Mouse (Mus musculus) intestine, embryonic 14.5 days (tissue): ENCODE data around the gene Kctd7. TPM values are rescaled to one million over a fixed set of nuclear protein-coding genes. Genes with fewer than 3 reads are reported as not detected.

Experiments used
- ATAC-seq: fragments of 200-750 bp; cut with Nextera tagmentation; replicated peaks from 2 replicates; pipeline ENCODE4 v1.8.0; 2017; ENCODE audit warnings: low read depth, moderate number of reproducible peaks, moderate TSS enrichment, moderate library complexity; ENCODE audit not compliant: low FRiP score, low TSS enrichment
- DNase-seq: peaks from one replicate; pipeline ENCODE4 v3.0.0-alpha.2; 2018; ENCODE audit warnings: low spot score
- H3K27ac ChIP-seq: fragments of 300-500 bp; sonication (generic); 2 replicates; pipeline ENCODE4 v1.5.1; 2014; ENCODE audit warnings: low read depth, mild to moderate bottlenecking, control low read depth
- H3K27me3 ChIP-seq: fragments of 300-500 bp; sonication (generic); replicated peaks from 2 replicates; pipeline ENCODE4 v1.6.1; 2014; ENCODE audit warnings: low read length, control low read depth; ENCODE audit not compliant: control insufficient read depth, insufficient read depth
- H3K36me3 ChIP-seq: fragments of 300-500 bp; sonication (generic); 2 replicates; pipeline ENCODE4 v1.6.1; 2014; ENCODE audit warnings: low read length, control low read depth; ENCODE audit not compliant: control insufficient read depth, insufficient read depth
- H3K4me1 ChIP-seq: fragments of 300-500 bp; sonication (generic); replicated peaks from 2 replicates; pipeline ENCODE4 v1.6.1; 2014; ENCODE audit warnings: low read length, control low read depth, mixed read lengths; ENCODE audit not compliant: control insufficient read depth, insufficient read depth
- H3K4me2 ChIP-seq: fragments of 300-500 bp; sonication (generic); 2 replicates; pipeline ENCODE4 v1.6.1; 2014; ENCODE audit warnings: low read length
- H3K4me3 ChIP-seq: fragments of 300-500 bp; sonication (generic); 2 replicates; pipeline ENCODE4 v1.5.1; 2014; ENCODE audit warnings: low read depth, low read length, control low read depth, mixed read lengths
- H3K9ac ChIP-seq: fragments of 300-500 bp; sonication (generic); 2 replicates; pipeline ENCODE4 v1.6.1; 2014; ENCODE audit warnings: mild to moderate bottlenecking, low read length
- H3K9me3 ChIP-seq: fragments of 300-500 bp; sonication (generic); 2 replicates; pipeline ENCODE4 v1.6.1; 2016; ENCODE audit warnings: low read length, control low read depth; ENCODE audit not compliant: control insufficient read depth
- WGBS: fragments of 180-500 bp; shearing (Covaris S2); extraction: QIAGEN DNeasy Blood & Tissue Kit; methylation state at CpG from one replicate; pipeline ENCODE4 v1.1.7; 2014; 5-methylcytosine and 5-hydroxymethylcytosine counted together
- polyA plus RNA-seq: library from polyadenylated mRNA; unstranded; fragments of >200 nt; fragmentation: Nextera tagmentation; extraction: Ambion mirVana; gene quantifications from 2 replicates; pipeline ENCODE4 v1.2.1, GENCODE M21; 2014

Gene Kctd7
- polyA plus RNA-seq, 1 experiment from 2014 or later = 5.5 TPM

GRCm38 (mm10) chr5:130129524-130129793 is 15.2 kb upstream of the Kctd7 start:
- peaks cover 11% of the 10 kb centered on the region; the same call in 1 of the 2 replicates for H3K36me3 ChIP-seq
- H3K4me1 ChIP-seq = no peaks in the 10 kb centered on the region
- H3K9ac ChIP-seq = no peak overlapping the region
- H3K9me3 ChIP-seq = no peaks in the 10 kb centered on the region
- ATAC-seq = no peak
- no peaks in the 10 kb centered on the region for H3K27me3 ChIP-seq
- DNase-seq = no peak
- H3K4me3 ChIP-seq = no peak overlapping the region
- WGBS = 83% methylated on average over 5 of the region's 5 CpGs
- H3K4me2 ChIP-seq = no peak overlapping the region
- no peak overlapping the region for H3K27ac ChIP-seq

GRCm38 (mm10) chr5:130136597-130136996 is 8.1 kb upstream of the Kctd7 start:
- DNase-seq = no peak
- H3K4me3 ChIP-seq = no peak overlapping the region
- ATAC-seq = no peak
- H3K27me3 ChIP-seq = no peaks in the 10 kb centered on the region
- no peaks in the 10 kb centered on the region for H3K4me1 ChIP-seq
- H3K9ac ChIP-seq = no peak overlapping the region
- WGBS = 88% methylated on average over 13 of the region's 13 CpGs
- H3K36me3 ChIP-seq = peaks cover 12% of the 10 kb centered on the region; the same call in 1 of the 2 replicates
- no peaks in the 10 kb centered on the region for H3K9me3 ChIP-seq
- no peak overlapping the region for H3K4me2 ChIP-seq
- H3K27ac ChIP-seq = no peak overlapping the region

- Histone ChIP-seq H3K27ac (no peak overlapping the region), H3K4me2 (no peak overlapping the region), H3K36me3 (peaks cover 12% of the 10 kb centered on the region; the same call in 1 of the 2 replicates), H3K4me3 (no peak overlapping the region), H3K9ac (no peak overlapping the region), H3K9me3 (no peaks in the 10 kb centered on the region), H3K4me1 (no peaks in the 10 kb centered on the region), H3K27me3 (no peaks in the 10 kb centered on the region)
- peak; percentile 93 for DNase-seq
- no peak for ATAC-seq
- WGBS = 24% methylated on average over 8 of the region's 8 CpGs
These were observed 5.3 kb upstream of the Kctd7 start for GRCm38 (mm10) chr5:130139393-130139792.

- Histone ChIP-seq H3K9me3 (no peaks in the 10 kb centered on the region), H3K27me3 (no peaks in the 10 kb centered on the region), H3K27ac (no peak overlapping the region), H3K9ac (no peak overlapping the region), H3K4me2 (no peak overlapping the region), H3K4me1 (peaks cover 5% of the 10 kb centered on the region), H3K4me3 (no peak overlapping the region), H3K36me3 (0 out of 2 replicates have a peak, but pooled peaks cover 3% of the 10 kb centered on the region)
- no peak for ATAC-seq
- DNase-seq = no peak
- 90% methylated on average over 5 of the region's 5 CpGs for WGBS
These were observed 3.5 kb upstream of the Kctd7 start for GRCm38 (mm10) chr5:130141138-130141537.

DNA sequence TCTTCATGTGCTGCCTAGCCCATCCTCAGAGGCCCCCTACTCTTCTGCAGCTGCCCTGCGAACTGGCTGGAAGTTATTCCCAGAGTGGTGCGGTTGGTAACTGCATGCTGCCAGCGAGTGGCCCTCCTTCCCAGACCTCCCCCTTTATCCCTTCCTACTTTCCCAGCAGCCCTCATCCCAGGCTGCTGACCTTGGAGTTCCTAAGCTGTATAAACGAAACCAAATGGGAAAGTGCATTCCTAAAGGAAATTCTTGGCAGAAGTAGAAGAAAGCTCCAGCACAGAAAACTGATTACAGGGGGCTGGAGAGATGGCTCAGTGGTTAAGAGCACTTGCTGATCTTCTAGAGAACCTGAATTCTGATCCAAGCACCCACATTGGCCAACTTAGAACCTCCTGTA is 2.6 kb upstream of the Kctd7 start:
- 49% methylated on average over 4 of the region's 4 CpGs for WGBS
- Histone ChIP-seq H3K27me3 (no peaks in the 10 kb centered on the region), H3K36me3 (no peaks in the 10 kb centered on the region), H3K4me1 (peaks cover 5% of the 10 kb centered on the region), H3K27ac (no peak overlapping the region), H3K4me3 (no peak overlapping the region), H3K9ac (no peak overlapping the region), H3K9me3 (no peaks in the 10 kb centered on the region), H3K4me2 (no peak overlapping the region)
- DNase-seq (no peak), ATAC-seq (no peak)

DNA sequence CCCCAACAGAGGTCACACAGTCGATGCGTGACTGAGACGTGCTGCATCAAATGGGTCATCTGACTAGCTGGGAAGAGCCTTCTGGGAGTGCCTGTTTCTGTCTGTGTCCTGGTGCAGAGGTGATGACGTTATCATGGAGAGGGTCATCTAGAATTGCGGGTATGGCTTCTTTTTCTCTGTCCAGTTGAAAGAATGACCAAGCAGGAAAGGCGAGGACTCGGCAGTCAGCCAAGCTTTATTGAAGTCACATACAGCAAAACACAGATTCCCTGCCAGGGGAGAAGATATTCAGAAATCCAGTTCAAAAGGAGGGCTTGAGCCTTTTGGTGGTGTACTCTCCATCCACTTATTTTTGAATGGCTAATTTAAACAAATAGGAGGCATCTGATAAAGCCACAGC is 1.6 kb upstream of the Kctd7 start:
- Histone ChIP-seq H3K9me3 (no peaks in the 10 kb centered on the region), H3K4me3 (no peak overlapping the region), H3K4me2 (no peak overlapping the region), H3K27ac (no peak overlapping the region), H3K27me3 (no peaks in the 10 kb centered on the region), H3K4me1 (peaks cover 5% of the 10 kb centered on the region), H3K9ac (no peak overlapping the region), H3K36me3 (no peaks in the 10 kb centered on the region)
- DNase-seq (no peak), ATAC-seq (no peak)
- 93% methylated on average over 7 of the region's 7 CpGs for WGBS

DNA sequence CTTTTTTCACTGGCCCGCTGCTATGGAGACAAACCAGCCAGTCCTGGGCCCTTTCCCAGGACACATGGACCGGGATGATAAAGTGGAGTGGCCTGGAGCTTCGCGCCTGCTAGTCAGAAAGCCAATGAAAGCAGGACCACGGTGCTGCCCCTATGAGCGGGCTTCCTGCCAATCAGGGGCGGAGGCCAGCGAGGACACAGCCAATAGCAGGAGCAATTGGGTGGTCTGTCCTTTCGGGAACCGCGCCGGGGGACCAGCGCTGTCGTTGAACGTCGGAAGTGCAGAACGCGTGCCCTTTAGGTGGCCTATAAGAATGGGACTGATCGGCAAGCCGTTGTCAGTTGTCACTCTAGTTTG is 706 bp upstream of the Kctd7 start:
- H3K4me2 ChIP-seq = peak overlapping the region; percentile 95
- peak overlapping the region; percentile 70 for H3K27ac ChIP-seq
- H3K36me3 ChIP-seq = no peaks in the 10 kb centered on the region
- peak overlapping the region; percentile 68 for H3K4me3 ChIP-seq
- WGBS = 3% methylated on average over 20 of the region's 20 CpGs
- H3K27me3 ChIP-seq = no peaks in the 10 kb centered on the region
- DNase-seq (no peak), ATAC-seq (peak; percentile 41)
- H3K4me1 ChIP-seq = peaks cover 5% of the 10 kb centered on the region
- no peaks in the 10 kb centered on the region for H3K9me3 ChIP-seq
- H3K9ac ChIP-seq = peak overlapping the region; percentile 46

DNA sequence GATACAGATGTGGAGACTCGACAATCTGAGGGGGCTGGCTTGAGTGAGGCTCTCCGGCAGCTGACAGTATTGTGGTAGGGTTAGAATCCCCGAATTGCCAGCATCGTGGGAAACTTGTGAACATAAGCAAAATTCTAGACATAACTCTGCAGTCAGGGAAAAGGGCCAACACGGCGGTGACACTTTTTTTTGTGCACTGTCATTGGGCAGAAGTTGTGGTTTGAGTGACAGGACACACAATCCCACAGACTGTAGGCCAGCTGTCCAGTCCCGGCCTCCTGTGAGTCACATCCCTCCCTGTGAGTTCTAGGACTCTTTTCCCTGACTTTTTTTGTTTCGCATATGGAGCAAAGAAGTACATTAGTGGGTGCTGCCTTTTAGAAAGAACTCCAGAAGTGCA is 1.3 kb downstream of the Kctd7 start:
- H3K4me1 ChIP-seq = peaks cover 5% of the 10 kb centered on the region
- H3K4me2 ChIP-seq = no peak overlapping the region
- no peak for ATAC-seq
- H3K4me3 ChIP-seq = no peak overlapping the region
- H3K27ac ChIP-seq = no peak overlapping the region
- 79% methylated on average over 8 of the region's 8 CpGs for WGBS
- DNase-seq = no peak
- no peak overlapping the region for H3K9ac ChIP-seq
- H3K9me3 ChIP-seq = no peaks in the 10 kb centered on the region
- H3K36me3 ChIP-seq = 0 out of 2 replicates have a peak, but pooled peaks cover 2% of the 10 kb centered on the region
- no peaks in the 10 kb centered on the region for H3K27me3 ChIP-seq

DNA sequence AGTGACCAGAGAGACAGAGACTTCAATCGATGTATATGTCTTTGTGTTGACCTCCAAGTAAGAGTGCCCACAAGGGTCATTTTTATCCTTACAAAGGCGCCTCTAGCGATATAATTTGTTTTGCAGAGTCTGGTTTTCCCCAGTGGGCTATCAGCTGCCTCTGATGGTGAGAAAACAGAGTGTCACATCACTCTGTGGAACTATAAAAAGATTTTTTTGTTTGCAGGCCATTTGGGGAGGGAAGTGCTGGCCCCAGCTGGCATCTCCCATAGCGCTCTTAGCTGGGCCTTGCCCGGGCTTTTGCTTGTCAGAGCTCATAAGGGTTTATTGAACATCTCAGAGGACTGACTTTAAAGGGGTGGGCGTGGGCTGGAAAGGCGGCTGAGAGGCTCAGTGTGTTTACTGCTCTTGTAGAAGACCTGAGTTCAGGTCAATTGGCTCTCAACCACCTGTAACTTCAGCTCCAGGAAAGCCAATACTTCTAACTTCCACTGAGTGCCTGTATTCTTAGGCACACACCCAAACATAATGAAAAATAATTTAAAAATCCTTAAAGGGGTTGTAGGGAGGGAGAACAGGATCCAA is 5.2 kb downstream of the Kctd7 start:
- 67% methylated on average over 7 of the region's 7 CpGs for WGBS
- Histone ChIP-seq H3K27ac (no peak overlapping the region), H3K4me2 (no peak overlapping the region), H3K4me3 (no peak overlapping the region), H3K9me3 (no peaks in the 10 kb centered on the region), H3K36me3 (peaks cover 18% of the 10 kb centered on the region), H3K27me3 (no peaks in the 10 kb centered on the region), H3K4me1 (peaks cover 5% of the 10 kb centered on the region), H3K9ac (no peak overlapping the region)
- DNase-seq = no peak
- ATAC-seq = no peak
